Mouse (Mus musculus) embryonic facial prominence, embryonic 15.5 days (tissue): ENCODE measurements around the gene Unc5c. TPM values are rescaled to one million over a fixed set of nuclear protein-coding genes. Genes with fewer than 3 reads are reported as not detected.

ENCODE experiments used
- ATAC-seq: fragments of 200-750 bp; cut with Nextera tagmentation; 2 replicates; pipeline ENCODE4 v1.8.0; 2017; ENCODE audit warnings: low read depth, moderate TSS enrichment; ENCODE audit not compliant: insufficient number of reproducible peaks, low FRiP score, low TSS enrichment
- H3K27ac ChIP-seq: fragments of 300-500 bp; sonication (generic); replicated peaks from 2 replicates; pipeline ENCODE4 v1.5.1; 2015; ENCODE audit warnings: mild to moderate bottlenecking, inconsistent platforms
- H3K27me3 ChIP-seq: fragments of 300-500 bp; sonication (generic); 2 replicates; pipeline ENCODE4 v1.6.1; 2015; ENCODE audit warnings: inconsistent platforms
- H3K36me3 ChIP-seq: fragments of 300-500 bp; sonication (generic); 2 replicates; pipeline ENCODE4 v1.6.1; 2015; ENCODE audit warnings: mild to moderate bottlenecking, inconsistent platforms
- H3K4me1 ChIP-seq: fragments of 300-500 bp; sonication (generic); 2 replicates; pipeline ENCODE4 v1.6.1; 2015; ENCODE audit warnings: inconsistent platforms
- H3K4me2 ChIP-seq: fragments of 300-500 bp; sonication (generic); replicated peaks from 2 replicates; pipeline ENCODE4 v1.6.1; 2015; ENCODE audit warnings: mild to moderate bottlenecking, inconsistent platforms
- H3K4me3 ChIP-seq: fragments of 300-500 bp; sonication (generic); replicated peaks from 2 replicates; pipeline ENCODE4 v1.5.1; 2015; ENCODE audit warnings: mild to moderate bottlenecking, inconsistent platforms
- H3K9ac ChIP-seq: fragments of 300-500 bp; sonication (generic); 2 replicates; pipeline ENCODE4 v1.6.1; 2015; ENCODE audit warnings: inconsistent platforms
- H3K9me3 ChIP-seq: fragments of 300-500 bp; sonication (generic); replicated peaks from 2 replicates; pipeline ENCODE4 v1.6.1; 2016; ENCODE audit warnings: inconsistent platforms
- WGBS: fragments of 180-500 bp; shearing (Covaris S2); methylation state at CpG from one replicate; pipeline ENCODE4 v1.1.7; 2015; 5-methylcytosine and 5-hydroxymethylcytosine counted together
- polyA plus RNA-seq: library from polyadenylated mRNA; unstranded; fragments of >200 nt; fragmentation: Nextera tagmentation; extraction: Ambion mirVana; gene quantifications from 2 replicates; pipeline ENCODE4 v1.2.1, GENCODE M21; 2015

Unc5c gene
- polyA plus RNA-seq, 1 experiment from 2014 or later: 6.7 TPM

GRCm38 (mm10) chr3:141818615-141819312 is 353.7 kb downstream of the Unc5c start:
- 52% methylated on average over 3 of the region's 3 CpGs for WGBS
- Histone ChIP-seq H3K27me3 (no peaks in the 10 kb centered on the region), H3K4me3 (no peak overlapping the region), H3K4me2 (no peak overlapping the region), H3K9me3 (no peaks in the 10 kb centered on the region), H3K36me3 (no peaks in the 10 kb centered on the region), H3K4me1 (no peaks in the 10 kb centered on the region), H3K9ac (no peak overlapping the region), H3K27ac (no peak overlapping the region)
- ATAC-seq: no peak

GRCm38 (mm10) chr3:141819331-141819941 is 354.4 kb downstream of the Unc5c start:
- no peaks in the 10 kb centered on the region for H3K4me1 ChIP-seq
- no peak overlapping the region for H3K27ac ChIP-seq
- no peaks in the 10 kb centered on the region for H3K9me3 ChIP-seq
- H3K9ac ChIP-seq: no peak overlapping the region
- H3K36me3 ChIP-seq: no peaks in the 10 kb centered on the region
- 27% methylated on average over 13 of the region's 13 CpGs for WGBS
- H3K4me2 ChIP-seq: no peak overlapping the region
- no peak for ATAC-seq
- no peak overlapping the region for H3K4me3 ChIP-seq
- no peaks in the 10 kb centered on the region for H3K27me3 ChIP-seq

- WGBS: 73% methylated on average over 5 of the region's 5 CpGs
- no peaks in the 10 kb centered on the region for H3K36me3 ChIP-seq
- H3K9ac ChIP-seq: no peak overlapping the region
- no peaks in the 10 kb centered on the region for H3K27me3 ChIP-seq
- H3K4me1 ChIP-seq: no peaks in the 10 kb centered on the region
- H3K9me3 ChIP-seq: no peaks in the 10 kb centered on the region
- ATAC-seq: no peak
- no peak overlapping the region for H3K4me2 ChIP-seq
- no peak overlapping the region for H3K4me3 ChIP-seq
- H3K27ac ChIP-seq: no peak overlapping the region
These were observed 363.3 kb downstream of the Unc5c start for GRCm38 (mm10) chr3:141828301-141828700.

GRCm38 (mm10) chr3:141831135-141831534 is 366.1 kb downstream of the Unc5c start:
- 11% methylated on average over 3 of the region's 3 CpGs for WGBS
- H3K4me2 ChIP-seq: no peak overlapping the region
- ATAC-seq: no peak

GRCm38 (mm10) chr3:141838864-141839263 is 373.8 kb downstream of the Unc5c start:
- H3K4me1 ChIP-seq: no peaks in the 10 kb centered on the region
- 40% methylated on average over 7 of the region's 7 CpGs for WGBS
- no peak for ATAC-seq

More at GRCm38 (mm10) chr3:141831135-141831534, 366.1 kb downstream of the Unc5c start:
- Histone ChIP-seq H3K9me3 (no peaks in the 10 kb centered on the region), H3K27me3 (no peaks in the 10 kb centered on the region), H3K9ac (no peak overlapping the region), H3K36me3 (no peaks in the 10 kb centered on the region), H3K27ac (no peak overlapping the region), H3K4me1 (no peaks in the 10 kb centered on the region), H3K4me3 (no peak overlapping the region)

GRCm38 (mm10) chr3:141849206-141849605 is 384.2 kb downstream of the Unc5c start:
- Histone ChIP-seq H3K36me3 (no peaks in the 10 kb centered on the region), H3K4me3 (no peak overlapping the region), H3K4me1 (no peaks in the 10 kb centered on the region), H3K9me3 (no peaks in the 10 kb centered on the region), H3K9ac (no peak overlapping the region), H3K4me2 (no peak overlapping the region), H3K27ac (no peak overlapping the region), H3K27me3 (no peaks in the 10 kb centered on the region)
- 73% methylated on average over 1 of the region's 1 CpGs for WGBS
- ATAC-seq: no peak

More at GRCm38 (mm10) chr3:141838864-141839263, 373.8 kb downstream of the Unc5c start:
- H3K36me3 ChIP-seq: no peaks in the 10 kb centered on the region
- H3K27ac ChIP-seq: no peak overlapping the region
- H3K9me3 ChIP-seq: no peaks in the 10 kb centered on the region
- no peak overlapping the region for H3K4me2 ChIP-seq
- no peak overlapping the region for H3K4me3 ChIP-seq
- no peaks in the 10 kb centered on the region for H3K27me3 ChIP-seq
- H3K9ac ChIP-seq: no peak overlapping the region

GRCm38 (mm10) chr3:141850141-141850540 is 385.1 kb downstream of the Unc5c start:
- H3K4me1 ChIP-seq: no peaks in the 10 kb centered on the region
- no peaks in the 10 kb centered on the region for H3K9me3 ChIP-seq
- WGBS: 80% methylated on average over 7 of the region's 7 CpGs
- H3K27me3 ChIP-seq: no peaks in the 10 kb centered on the region
- H3K4me3 ChIP-seq: no peak overlapping the region
- H3K4me2 ChIP-seq: no peak overlapping the region
- H3K9ac ChIP-seq: no peak overlapping the region
- no peak overlapping the region for H3K27ac ChIP-seq
- no peak for ATAC-seq
- H3K36me3 ChIP-seq: no peaks in the 10 kb centered on the region

GRCm38 (mm10) chr3:141854339-141854738 is 389.3 kb downstream of the Unc5c start:
- no peak for ATAC-seq
- Histone ChIP-seq H3K27ac (no peak overlapping the region), H3K9me3 (no peaks in the 10 kb centered on the region), H3K4me1 (no peaks in the 10 kb centered on the region), H3K4me3 (no peak overlapping the region), H3K9ac (no peak overlapping the region), H3K27me3 (no peaks in the 10 kb centered on the region), H3K4me2 (no peak overlapping the region), H3K36me3 (no peaks in the 10 kb centered on the region)
- 67% methylated on average over 4 of the region's 4 CpGs for WGBS

- Histone ChIP-seq H3K27me3 (no peaks in the 10 kb centered on the region), H3K4me3 (no peak overlapping the region), H3K9ac (no peak overlapping the region), H3K4me1 (no peaks in the 10 kb centered on the region), H3K9me3 (no peaks in the 10 kb centered on the region), H3K4me2 (no peak overlapping the region), H3K27ac (no peak overlapping the region), H3K36me3 (no peaks in the 10 kb centered on the region)
- WGBS: 63% methylated on average over 8 of the region's 8 CpGs
- peak; percentile 70; the same call in 1 of the 2 replicates for ATAC-seq
These were observed 392.1 kb downstream of the Unc5c start for GRCm38 (mm10) chr3:141857123-141857522.

GRCm38 (mm10) chr3:141862816-141863461 is 397.9 kb downstream of the Unc5c start:
- Histone ChIP-seq H3K27me3 (no peaks in the 10 kb centered on the region), H3K36me3 (no peaks in the 10 kb centered on the region), H3K4me3 (no peak overlapping the region), H3K9me3 (no peaks in the 10 kb centered on the region), H3K4me1 (no peaks in the 10 kb centered on the region), H3K27ac (no peak overlapping the region), H3K4me2 (peak overlapping the region; percentile 36), H3K9ac (no peak overlapping the region)
- 21% methylated on average over 13 of the region's 13 CpGs for WGBS
- 0 out of 2 replicates have a peak, but pooled peaks have one; percentile 67 for ATAC-seq

GRCm38 (mm10) chr3:141871805-141872204 is 406.8 kb downstream of the Unc5c start:
- no peaks in the 10 kb centered on the region for H3K27me3 ChIP-seq
- no peak for ATAC-seq
- H3K9ac ChIP-seq: no peak overlapping the region
- no peaks in the 10 kb centered on the region for H3K4me1 ChIP-seq
- H3K36me3 ChIP-seq: no peaks in the 10 kb centered on the region
- H3K9me3 ChIP-seq: no peaks in the 10 kb centered on the region
- WGBS: 84% methylated on average over 3 of the region's 3 CpGs
- H3K4me3 ChIP-seq: no peak overlapping the region
- no peak overlapping the region for H3K27ac ChIP-seq
- no peak overlapping the region for H3K4me2 ChIP-seq
